Mouse (Mus musculus): ENCODE results near the gene Plpp1.

Plpp1 gene

DNA sequence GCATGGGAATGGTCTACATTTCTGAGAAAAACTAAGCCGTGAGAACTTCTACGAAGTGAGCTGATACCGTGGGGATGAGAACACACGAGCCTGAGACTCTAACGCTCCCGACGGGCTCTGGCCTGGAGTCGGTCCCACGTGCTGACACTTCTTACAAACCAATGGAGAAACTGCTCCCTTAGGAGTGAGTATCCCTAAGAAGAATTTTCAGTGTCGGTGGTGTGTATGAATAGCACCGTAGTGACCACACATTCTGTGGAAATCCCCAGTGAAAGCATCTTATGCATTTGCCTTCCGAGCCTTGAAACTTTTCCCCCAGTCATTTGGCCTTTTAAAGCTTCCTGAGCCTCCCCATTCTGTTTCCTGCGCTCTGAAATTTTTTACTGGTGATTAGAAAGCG lies 27.7 kb upstream of the Plpp1 start:
- DNase-seq (ENCODE audit: extremely low read depth, low read depth): no peak

DNA sequence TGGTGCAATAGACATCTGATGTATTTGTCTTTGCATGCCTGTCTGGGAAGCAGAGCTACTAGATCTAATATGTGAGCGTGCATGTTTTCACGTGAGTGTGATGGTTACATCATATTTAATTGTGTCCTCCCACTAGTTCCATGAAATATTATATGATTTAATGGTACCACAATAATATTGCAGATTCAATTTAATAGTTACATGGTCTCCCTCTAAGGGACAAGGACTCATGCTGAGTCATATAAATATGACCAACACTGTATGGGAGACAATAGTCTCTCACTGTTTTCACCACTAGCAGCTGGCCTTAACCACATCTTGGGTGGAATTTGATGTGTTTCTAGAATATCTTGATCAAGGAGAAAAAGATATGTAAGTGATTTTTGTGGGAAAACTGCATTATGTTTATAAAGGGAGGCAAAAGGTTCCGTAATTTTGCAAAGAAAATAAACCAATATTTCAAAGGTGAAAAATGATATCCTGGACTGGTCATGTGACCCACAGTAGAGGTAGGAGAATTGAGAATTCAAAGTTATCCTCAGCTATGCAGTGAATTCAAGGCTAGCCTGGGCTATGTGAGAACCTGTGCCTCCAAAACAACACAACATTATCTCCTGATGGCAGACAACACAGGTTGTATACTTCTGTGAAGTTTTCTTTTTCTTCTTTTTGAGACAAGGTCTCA lies 26.5 kb upstream of the Plpp1 start:
- DNase-seq (ENCODE audit: extremely low read depth, low read depth): no peak

DNA sequence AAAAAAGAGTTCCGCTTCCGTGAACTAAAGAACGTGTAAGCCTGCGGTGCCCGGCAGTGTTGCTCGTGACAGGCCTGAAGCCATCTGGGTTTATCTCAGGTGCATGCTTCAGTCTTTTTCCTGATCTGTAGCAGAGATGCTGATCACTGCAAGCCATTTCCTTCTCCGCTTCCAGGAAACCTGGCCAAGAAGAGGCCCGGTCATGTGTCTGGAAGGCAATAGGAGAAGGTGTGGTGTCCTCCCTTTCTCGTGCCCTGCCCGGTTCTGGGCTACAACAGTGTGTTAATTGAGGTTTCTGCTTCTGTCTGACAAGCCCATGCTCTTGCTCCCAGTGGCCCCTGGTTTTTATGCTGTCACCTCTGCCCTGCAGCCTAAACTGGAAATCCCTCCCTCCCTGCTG lies 24.7 kb upstream of the Plpp1 start:
- DNase-seq (ENCODE audit: extremely low read depth, low read depth): no peak

DNA sequence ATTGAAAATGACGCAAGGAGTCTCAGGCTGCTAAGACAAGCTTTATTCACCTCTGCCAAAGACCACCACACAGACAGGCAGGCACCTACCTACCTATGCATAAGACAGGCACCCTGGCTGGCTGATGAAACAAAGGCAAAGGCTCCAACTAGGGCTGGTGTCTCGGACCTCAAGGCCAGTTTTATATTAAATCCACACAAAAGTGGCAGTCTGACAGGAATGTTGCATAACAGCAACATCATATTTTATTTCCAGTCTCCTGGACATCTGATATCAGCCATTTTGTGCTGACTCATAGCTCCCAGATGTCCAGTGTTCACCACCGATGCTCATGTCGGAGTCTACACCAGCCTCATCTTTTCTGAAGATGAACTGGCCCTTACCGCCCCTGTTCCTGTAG lies 22.2 kb upstream of the Plpp1 start:
- no peak for DNase-seq (ENCODE audit: extremely low read depth, low read depth)

DNA sequence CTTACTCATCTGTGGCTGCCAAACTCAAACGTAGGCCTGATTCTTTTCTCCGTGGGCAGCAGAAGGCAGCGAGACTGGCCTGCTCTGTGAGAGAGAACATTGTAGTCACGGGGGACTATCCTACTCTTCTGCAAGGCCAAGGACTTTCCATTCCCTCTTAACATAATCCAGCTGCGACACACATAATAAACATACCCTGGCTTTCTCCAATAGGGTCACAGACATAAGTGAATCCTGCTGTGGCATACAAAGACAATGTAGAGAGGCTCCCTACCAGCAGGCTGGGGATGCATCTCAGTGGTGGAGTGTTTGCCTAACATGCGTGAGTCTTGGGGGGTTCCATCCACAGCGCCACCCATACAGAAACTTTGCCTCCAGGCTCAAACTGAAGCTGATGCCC lies 15.3 kb upstream of the Plpp1 start:
- no peak for DNase-seq (ENCODE audit: extremely low read depth, low read depth)

DNA sequence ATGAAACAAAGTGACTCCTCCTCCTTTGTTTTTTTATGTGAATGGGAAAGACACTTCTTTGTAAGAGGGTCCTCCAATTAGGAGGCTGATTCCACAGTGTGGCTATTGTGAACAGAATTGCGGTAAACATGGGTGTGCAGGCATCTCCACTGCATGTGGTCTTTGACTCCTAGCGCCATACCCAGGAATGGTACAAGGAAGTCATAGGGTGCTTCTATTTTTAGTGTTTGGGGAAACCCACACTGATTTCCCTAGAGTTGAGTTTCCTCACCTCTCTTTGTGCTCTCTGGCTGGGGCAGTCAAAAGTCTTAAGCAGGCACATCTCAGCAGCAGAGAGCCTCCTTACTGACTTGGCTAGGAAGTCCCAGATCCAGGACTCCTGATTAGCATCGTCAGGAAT lies 14.4 kb upstream of the Plpp1 start:
- DNase-seq (ENCODE audit: extremely low read depth, low read depth): no peak

DNA sequence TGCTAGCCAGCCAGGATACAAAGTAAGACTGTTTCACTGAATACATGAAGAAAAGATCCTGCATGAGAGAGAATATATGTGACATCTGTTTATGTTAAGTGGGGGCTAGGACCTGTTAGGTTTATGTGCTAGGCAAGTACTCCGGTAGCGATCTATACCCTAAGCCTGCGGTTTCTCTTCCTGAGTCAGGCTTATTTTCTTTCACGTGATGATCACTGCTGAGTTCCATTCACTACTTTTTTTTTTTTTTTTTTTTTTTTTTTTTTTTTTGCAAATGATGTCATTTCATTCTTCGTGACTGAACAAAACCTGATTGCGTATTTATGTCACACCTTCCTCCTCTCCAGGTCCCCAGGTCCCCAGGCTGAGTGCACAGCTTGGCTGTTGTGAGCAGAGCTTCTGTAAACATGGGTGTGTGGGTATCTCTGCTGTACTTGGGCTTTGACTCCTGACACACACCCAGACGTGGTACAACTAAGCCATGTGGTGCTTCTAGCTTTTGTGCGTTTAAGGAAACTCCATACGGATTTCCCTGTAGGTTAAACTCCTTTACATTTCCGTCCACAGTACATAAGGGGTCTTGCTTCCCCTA lies 13.6 kb upstream of the Plpp1 start:
- DNase-seq (ENCODE audit: extremely low read depth, low read depth): no peak

DNA sequence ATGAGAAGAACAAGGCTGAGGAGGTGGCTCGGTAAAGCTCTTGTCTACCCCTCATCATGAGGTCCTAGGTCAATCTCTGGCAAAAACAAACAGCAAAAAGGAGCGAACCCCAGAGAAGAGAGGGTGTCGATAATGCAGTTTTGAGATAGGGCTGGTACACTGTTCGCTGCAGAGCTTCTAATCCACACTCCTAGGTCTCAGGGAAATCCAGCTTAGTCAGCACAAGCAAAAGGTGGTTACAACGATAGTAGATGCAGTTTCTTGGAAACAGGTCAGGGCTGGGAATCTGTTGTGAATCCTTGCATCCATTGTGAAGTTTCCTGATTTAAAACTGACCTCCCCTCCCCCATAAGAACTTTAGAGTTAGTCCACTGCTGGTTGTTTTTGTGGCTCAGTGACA lies 9.8 kb upstream of the Plpp1 start:
- no peak for DNase-seq (ENCODE audit: extremely low read depth, low read depth)

DNA sequence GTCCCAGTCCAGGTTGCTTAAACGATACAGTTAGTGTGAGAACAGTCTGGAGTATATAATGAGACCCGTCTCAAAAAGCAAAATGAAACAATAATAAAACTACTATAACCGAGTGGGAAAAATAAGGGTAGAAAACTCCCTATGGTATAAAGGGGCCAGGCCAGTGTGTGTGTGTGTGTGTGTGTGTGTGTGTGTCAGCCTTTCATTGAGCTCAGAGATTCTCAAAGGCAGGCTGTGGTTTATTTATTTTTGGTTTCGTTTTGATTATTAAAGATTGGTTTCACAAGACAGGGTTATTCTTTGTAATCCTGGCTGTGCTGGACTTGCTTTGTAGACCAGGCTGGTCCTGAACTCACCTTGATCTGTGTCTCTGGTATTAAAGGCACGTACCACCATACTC lies 8.7 kb upstream of the Plpp1 start:
- no peak for DNase-seq (ENCODE audit: extremely low read depth, low read depth)

DNA sequence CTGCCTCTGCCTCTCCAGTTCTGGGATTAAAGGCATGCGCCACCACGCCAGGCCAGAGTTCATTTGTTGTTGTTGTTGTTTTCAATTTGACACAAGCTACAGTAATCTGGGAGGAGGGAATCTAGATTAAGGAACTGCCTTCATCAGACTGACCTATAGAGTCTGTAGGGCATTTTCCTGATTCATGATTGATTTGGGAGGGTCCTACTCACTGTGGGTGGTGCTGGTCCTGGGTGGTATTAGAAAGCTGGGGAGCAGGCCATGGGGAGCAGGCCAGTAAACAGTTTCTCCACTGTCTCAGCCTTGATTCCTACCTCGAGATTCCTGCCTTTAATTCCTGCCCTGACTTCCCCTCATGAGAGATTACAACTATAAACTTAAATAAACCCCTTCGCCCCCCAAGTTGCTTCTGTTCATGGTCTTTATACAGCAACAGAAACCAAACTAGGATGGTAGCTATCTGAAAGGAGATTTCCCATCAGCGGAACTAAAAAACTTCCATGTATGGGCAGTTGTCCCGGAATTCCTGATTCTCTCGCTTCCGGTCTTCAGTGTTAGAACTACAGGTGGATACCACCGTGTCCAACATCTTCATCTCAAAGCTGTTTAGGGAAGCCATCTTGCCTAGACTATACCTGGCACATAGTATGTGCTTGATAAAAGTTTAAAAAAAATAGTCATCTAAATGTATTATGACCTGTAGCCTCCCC lies 2.2 kb upstream of the Plpp1 start:
- no peak for DNase-seq (ENCODE audit: extremely low read depth, low read depth)

DNA sequence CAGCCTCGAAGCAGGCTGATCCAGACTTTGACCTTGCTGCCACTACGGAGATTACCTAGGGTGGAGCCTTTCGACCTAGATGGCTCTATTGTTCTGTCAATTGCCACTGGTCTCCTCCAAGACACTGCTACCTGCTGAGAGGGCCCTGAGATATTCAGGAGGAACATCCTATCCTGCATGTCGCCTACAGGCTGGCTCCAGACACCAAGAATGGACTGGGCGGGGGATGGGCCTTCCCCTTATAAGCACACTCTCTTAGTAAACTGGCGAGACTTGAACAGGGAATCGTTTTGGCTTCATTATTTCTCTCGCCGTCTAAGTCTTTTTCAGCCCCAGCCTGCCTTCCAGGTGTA lies 1.7 kb upstream of the Plpp1 start:
- DNase-seq (ENCODE audit: extremely low read depth, low read depth): no peak

DNA sequence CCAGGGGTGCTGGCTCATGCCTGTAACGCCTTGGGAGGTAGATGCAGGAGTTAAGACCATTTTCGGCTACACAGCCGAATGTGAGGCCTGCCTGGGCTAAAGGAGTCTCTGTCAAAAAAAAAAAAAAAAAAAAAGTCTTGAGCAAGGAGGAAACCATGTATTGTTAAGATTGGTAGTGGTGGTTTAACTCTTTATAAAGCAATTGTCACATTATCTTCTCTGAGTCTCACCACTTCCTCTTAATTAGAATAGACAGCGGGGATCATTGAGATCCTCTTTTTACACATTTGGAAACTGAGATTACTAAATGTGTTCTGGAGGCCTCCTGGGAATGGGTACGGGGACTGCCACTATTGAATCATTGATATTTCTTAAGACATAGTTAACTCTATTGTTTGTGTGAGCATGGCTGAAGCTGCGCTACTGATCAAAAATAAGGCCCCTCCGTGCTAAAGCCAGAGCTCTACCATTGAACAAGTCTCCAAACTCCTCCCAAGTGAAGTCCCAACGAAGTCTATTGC lies 811 bp upstream of the Plpp1 start:
- DNase-seq (ENCODE audit: extremely low read depth, low read depth): peak; percentile 60

DNA sequence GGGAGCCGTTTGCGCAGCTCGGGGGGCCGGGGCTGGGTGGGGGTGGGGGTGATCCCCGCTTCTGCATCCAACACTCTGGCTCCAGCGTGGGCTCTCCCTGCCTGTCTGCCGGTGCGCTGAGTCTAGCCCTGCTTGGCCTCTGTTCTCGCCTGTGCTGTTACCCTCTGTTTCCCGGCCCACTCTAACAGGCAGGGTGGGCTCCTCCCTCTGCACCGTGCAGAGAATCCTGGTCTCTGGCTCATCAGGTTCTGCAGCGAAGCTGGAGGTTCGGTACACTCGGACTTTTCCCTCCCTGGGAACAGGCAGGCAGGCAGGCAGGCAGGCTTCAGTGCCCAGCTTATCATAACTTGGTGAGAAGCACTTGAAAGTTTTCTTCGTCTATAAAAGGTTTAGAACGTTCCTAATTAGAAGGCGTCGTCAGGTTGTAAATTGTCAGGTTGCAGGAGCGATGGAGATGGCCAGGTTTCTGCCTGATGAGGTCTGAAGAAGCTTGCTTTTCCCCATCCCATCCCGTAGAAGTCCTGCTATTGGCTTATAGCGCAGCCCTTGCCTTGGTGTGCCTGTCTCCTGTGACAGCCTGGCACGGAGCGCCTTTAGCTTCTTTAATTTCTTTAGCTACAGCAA lies 901 bp downstream of the Plpp1 start:
- no peak for DNase-seq (ENCODE audit: extremely low read depth, low read depth)

DNA sequence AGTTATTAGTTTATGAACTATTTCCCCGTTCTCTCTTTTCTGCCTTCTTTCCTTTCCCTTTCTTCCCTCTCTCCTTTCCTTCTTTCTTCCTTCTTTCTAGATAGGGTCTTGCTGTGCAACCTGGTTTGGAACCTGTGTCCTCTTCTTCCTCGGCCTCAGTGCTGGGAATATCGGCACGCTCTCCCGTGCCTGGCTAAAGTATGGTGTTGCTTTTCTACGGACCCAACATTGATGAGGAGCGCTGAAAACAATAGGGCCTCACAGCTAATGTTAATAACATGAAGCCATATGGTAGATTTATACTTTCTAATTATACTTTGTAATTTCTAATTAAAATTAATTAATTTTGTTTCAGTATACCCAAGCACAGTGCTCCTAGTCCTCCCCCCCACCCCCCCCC lies 2.5 kb downstream of the Plpp1 start:
- DNase-seq (ENCODE audit: extremely low read depth, low read depth): no peak

DNA sequence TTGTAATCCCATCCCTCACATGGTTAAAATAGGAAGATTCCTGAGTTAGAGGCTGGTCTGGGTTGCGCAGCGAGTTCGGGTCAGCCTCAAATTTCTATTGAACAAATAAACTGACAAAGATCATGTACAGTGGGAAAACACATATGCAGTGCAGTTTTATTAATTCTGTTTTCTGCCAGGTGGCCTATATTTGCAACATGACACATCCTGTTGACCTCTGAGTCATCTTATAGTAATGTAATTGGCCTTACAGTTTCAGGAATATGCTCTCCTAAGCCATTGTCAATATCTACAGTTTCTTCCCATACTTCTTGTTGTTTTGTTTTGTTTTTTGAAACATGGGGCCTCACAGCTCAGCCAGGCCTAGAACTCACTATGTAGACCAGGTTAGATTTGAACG lies 3.1 kb downstream of the Plpp1 start:
- DNase-seq (ENCODE audit: extremely low read depth, low read depth): no peak

DNA sequence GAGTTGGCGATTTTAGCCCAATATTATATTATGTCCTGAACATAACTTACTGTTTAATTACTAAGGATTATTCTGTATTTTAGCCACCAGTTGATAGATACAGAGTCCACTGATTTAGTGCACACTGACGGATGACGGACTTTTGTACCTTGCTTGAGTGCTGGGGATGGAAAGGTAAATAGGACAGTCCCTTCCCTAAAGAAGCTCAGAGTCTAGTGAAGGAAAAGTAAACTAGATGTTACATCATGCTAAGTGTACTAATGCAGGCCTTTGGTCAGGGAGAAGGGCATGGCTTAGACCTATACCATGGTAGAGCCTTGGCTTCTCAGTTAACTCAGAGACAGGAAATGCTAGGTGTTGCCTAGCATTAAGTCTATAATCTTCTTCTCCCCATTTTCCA lies 4.9 kb downstream of the Plpp1 start:
- no peak for DNase-seq (ENCODE audit: extremely low read depth, low read depth)

DNA sequence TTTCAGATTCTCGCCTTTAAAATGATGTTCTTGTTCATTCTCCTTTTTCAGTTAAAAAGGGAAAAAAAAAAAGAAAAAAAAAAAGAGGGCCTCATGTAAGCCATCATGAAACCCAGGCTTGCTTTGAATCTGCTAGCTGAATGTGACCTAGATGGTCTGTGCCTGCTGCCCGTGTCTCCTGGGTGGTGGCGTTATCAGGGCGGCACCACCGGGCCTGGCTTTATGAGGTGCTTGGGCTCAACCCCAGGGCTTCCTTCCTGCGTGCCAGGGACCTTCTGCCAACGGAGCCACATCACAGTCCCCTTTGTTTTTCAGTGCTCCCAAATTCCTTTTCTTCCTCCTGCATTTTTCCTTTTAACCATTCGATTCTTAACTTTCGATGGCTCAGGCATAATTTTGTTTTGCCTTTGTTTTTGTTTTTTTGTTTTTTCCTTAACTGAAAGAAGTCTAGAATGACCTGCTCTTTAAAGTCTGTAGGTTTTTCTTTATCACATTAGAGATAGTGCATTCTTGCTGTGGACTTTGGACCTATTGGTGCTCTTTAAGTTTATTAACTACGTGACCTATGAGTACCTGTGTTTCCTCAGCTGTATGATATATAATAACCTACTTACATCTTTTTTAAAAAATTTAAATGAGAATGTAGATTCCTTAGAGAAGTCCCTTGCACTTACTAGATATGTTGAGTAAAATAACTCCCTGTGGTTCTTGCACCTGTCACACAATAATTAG lies 7.5 kb downstream of the Plpp1 start:
- DNase-seq (ENCODE audit: extremely low read depth, low read depth): peak; percentile 4

DNA sequence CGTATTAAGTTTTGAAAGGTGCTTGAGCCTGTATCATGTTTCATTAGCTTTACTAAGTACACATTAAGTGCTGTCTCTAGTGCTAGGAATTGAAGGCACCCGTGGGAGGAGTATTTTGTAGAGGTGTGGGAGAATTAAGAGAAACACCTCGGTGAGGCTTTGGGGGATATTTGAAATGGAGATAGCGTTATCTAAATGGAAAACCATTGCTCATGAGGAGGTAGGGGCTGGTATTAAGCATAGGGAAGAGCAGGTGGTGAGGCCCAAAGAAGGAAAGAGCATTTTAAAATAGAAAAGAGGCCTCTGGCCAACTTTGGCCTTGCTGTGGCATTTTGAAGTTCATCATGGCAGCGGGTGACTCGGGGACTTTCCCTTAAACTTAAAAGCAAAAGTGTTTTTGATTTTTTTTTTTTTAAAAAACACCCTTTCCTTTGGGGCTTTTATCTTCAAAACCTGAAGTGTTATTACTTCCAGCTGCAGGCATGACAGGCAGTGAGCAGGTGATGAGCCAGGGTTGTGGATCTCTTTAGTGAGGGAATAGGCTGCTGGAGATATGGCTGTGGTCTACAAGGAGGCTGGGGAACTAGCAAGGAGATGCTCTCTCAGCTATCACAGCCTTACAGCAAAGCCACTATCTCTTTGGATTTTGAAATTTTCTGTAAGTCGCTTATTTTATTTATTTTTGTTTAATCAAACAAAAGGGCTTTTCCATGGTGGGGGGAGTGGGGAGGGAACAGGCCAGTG lies 9.1 kb downstream of the Plpp1 start:
- DNase-seq (ENCODE audit: extremely low read depth, low read depth): no peak

DNA sequence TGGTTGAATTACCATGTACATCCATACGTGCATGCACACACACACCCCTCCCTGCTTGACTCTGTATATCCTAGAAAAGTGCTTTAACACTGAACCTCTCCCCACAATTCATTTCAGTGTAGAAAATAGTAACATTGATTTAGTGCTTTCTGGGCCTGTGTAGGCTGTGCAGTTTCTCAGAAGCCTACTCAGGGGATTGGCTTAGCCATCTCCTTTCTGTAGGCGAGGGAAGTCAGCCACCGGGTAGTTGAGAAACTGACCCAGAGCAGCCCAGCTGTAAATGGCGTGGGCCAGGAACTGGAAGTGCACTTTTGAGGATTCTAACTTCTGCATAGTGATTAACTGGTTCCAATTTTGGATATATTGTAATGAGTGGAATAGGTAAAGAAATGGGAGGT lies 9.7 kb downstream of the Plpp1 start:
- no peak for DNase-seq (ENCODE audit: extremely low read depth, low read depth)

DNA sequence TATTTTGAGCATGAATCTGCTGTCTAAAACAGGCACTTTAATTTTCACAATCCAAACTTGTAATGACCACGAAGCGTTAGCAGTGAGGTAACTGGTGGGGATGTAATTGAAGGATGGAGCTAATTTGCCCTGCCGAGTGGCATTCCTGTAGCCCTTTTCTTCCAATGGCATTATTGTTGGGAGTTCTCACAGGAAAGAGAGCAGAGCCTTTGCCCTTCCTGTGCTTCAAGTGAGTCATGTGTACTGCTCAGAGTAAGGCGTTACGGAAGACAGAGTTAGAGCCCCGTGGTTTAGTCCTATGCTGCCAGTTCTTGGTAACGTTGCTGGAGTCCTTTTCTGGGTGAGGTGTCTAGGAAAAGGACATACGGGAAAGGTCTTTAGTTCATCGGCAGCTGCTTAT lies 10.2 kb downstream of the Plpp1 start:
- no peak for DNase-seq (ENCODE audit: extremely low read depth, low read depth)
